Mouse (Mus musculus) liver, embryonic 15.5 days (tissue): Measurements from ENCODE around the gene Il17c. TPM values are rescaled to one million over a fixed set of nuclear protein-coding genes. Genes with fewer than 3 reads are reported as not detected.

ENCODE experiments used
- ATAC-seq: fragments of 200-750 bp; cut with Nextera tagmentation; 2 replicates; pipeline ENCODE4 v1.8.0; 2017; ENCODE audit warnings: moderate number of reproducible peaks, mild to moderate bottlenecking, moderate library complexity; ENCODE audit not compliant: insufficient read depth
- H3K27ac ChIP-seq: fragments of 300-500 bp; sonication (generic); replicated peaks from 2 replicates; pipeline ENCODE4 v1.5.1; 2015; ENCODE audit warnings: mild to moderate bottlenecking, inconsistent platforms
- H3K27me3 ChIP-seq: fragments of 300-500 bp; sonication (generic); 2 replicates; pipeline ENCODE4 v1.6.1; 2015; ENCODE audit warnings: mild to moderate bottlenecking, inconsistent platforms
- H3K36me3 ChIP-seq: fragments of 300-500 bp; sonication (generic); replicated peaks from 2 replicates; pipeline ENCODE4 v1.6.1; 2015; ENCODE audit warnings: moderate library complexity, mild to moderate bottlenecking, inconsistent platforms
- H3K4me1 ChIP-seq: fragments of 300-500 bp; sonication (generic); replicated peaks from 2 replicates; pipeline ENCODE4 v1.6.1; 2015; ENCODE audit warnings: inconsistent platforms
- H3K4me2 ChIP-seq: fragments of 300-500 bp; sonication (generic); 2 replicates; pipeline ENCODE4 v1.6.1; 2015; ENCODE audit warnings: moderate library complexity, mild to moderate bottlenecking, inconsistent platforms
- H3K4me3 ChIP-seq: fragments of 300-500 bp; sonication (generic); replicated peaks from 2 replicates; pipeline ENCODE4 v1.5.1; 2015; ENCODE audit warnings: mild to moderate bottlenecking, inconsistent platforms
- H3K9ac ChIP-seq: fragments of 300-500 bp; sonication (generic); 2 replicates; pipeline ENCODE4 v1.6.1; 2015; ENCODE audit warnings: moderate library complexity, mild to moderate bottlenecking, inconsistent platforms
- H3K9me3 ChIP-seq: fragments of 300-500 bp; sonication (generic); replicated peaks from 2 replicates; pipeline ENCODE4 v1.6.1; 2016; ENCODE audit warnings: inconsistent platforms
- WGBS: fragments of 180-500 bp; shearing (Covaris S2); methylation state at CpG from one replicate; pipeline ENCODE4 v1.1.7; 2015; ENCODE audit warnings: mixed read lengths; ENCODE audit not compliant: insufficient replicate concordance; 5-methylcytosine and 5-hydroxymethylcytosine counted together
- polyA plus RNA-seq: library from polyadenylated mRNA; unstranded; fragments of >200 nt; fragmentation: Nextera tagmentation; extraction: Ambion mirVana; gene quantifications from 2 replicates; pipeline ENCODE4 v1.2.1, GENCODE M21; 2015

Il17c gene
- polyA plus RNA-seq, 1 experiment from 2014 or later, result not detected

DNA sequence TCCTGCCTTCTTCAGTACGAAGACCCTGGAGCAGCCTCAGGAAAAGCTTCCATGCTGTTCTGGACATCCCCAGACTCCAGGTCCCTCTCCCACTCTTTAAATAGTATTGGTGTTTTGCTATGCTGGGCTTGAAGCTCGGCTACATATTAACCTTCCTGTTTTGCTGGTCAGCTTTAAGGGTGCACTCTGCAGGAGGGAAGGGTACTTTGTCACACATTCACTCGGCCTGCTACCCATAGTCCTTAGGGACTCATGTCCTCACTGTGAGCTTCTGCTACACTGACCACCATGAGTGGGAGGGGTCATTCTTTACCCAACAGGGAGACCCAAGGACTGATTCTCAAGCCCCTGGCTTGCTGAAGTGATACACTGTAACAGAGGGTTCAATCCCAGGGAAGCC, 8.8 kb downstream of the Il17c start:
- peak overlapping the region; percentile 81; the same call in 1 of the 2 replicates for H3K27ac ChIP-seq

DNA sequence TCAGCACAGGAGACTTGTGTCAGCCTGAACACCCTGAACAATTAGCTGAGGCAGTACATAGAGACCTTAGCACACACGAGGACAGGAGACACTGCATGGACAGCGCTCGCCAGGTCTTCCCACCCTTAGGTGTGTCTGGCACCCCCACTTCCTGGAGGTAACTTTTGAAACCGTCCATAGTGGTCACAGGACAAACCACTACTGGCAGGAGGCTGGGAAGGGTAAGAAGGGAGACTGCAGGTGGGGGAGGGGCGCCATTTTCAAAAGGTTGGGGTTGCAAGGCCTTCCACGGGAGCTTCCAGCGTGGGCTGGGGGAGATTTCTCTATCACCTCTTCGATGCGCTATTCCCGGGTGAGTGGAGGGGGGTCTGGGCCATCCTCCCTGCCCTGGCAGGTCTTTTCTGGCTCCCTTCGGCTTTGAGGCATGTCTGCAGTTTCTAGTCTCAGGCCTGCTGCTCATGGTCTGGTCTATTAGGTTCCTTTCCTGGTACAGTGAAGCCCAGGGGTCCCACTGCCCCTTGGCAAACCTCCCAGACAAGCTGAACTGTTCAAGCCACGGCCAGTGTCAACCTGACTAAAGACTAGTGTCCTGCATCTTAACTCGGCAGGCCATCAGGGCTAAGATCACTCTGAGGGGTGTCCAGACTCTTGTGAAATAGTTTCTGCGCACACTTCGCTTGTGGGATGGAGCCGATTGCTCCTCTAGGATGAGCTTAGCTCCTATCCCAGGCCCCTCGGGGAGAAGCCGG, 10.0 kb downstream of the Il17c start:
- Histone ChIP-seq H3K27ac (peak overlapping the region; percentile 81), H3K4me3 (peak overlapping the region; percentile 61), H3K4me2 (peak overlapping the region; percentile 75), H3K9me3 (0 out of 2 replicates have a peak, but pooled peaks cover 4% of the 10 kb centered on the region), H3K27me3 (peaks cover 14% of the 10 kb centered on the region; the same call in 1 of the 2 replicates), H3K9ac (peak overlapping the region; percentile 52), H3K4me1 (peaks cover 40% of the 10 kb centered on the region), H3K36me3 (peaks cover 34% of the 10 kb centered on the region)
- WGBS, result 16% methylated on average over 18 of the region's 18 CpGs
- no peak; the same call in 1 of the 2 replicates for ATAC-seq

More for the DNA sequence above, 8.8 kb downstream of the Il17c start:
- 43% methylated on average over 3 of the region's 3 CpGs for WGBS
- peaks cover 34% of the 10 kb centered on the region for H3K4me1 ChIP-seq
- H3K4me2 ChIP-seq, result peak overlapping the region; percentile 75
- H3K9me3 ChIP-seq, result 0 out of 2 replicates have a peak, but pooled peaks cover 4% of the 10 kb centered on the region
- H3K9ac ChIP-seq, result no peak overlapping the region
- ATAC-seq, result no peak
- peaks cover 33% of the 10 kb centered on the region for H3K36me3 ChIP-seq
- H3K4me3 ChIP-seq, result no peak overlapping the region
- H3K27me3 ChIP-seq, result peaks cover 14% of the 10 kb centered on the region; the same call in 1 of the 2 replicates

DNA sequence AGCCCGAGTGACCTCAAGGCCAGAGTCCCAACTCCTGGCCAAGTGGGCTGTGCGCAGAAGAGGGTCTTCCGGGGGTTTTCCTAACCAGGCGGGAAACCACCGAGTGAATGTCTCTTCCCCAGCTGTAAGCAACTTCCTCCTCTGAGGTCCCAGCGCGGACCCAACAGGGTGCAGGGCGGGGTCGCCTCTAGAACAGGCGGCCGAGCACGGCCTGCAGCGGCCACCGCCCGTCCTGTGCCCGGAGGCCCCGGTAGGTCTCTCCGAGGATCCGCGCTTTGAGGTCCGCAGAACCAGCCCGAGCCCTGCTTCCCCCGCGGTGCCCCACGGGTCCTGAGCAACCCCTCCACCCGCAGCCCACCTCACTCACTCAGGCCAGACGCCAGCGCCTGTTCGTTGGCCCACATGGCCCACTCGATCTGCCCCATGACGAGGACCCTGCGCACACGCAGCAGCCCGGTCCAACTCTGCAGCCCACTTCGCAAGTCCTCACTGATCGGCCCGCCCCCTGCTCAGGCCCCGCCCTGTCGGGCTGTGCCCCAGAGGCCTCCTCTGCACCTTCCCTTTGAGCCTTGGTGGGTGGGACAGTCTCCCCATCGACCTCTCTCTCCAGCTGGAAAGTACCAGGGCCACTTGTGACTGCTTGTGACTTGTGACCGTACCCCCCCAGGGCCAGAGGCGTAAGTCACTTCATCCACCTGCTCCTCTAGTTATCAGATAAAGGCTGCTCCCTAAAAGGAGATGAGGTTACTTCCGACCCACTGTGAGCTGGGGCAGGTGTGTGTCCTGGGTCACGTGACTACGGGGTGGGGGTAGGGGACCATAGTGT, 10.8 kb downstream of the Il17c start, which contains the start of gene Cyba:
Cyba (minus strand) TSS at position 488 of the 826 bp plus-strand sequence.
- H3K36me3 ChIP-seq, result peaks cover 37% of the 10 kb centered on the region
- peaks cover 14% of the 10 kb centered on the region; the same call in 1 of the 2 replicates for H3K27me3 ChIP-seq
- peak within 1 kb of the TSS; percentile 61 for H3K4me3 ChIP-seq
- peak within 1 kb of the TSS; percentile 52 for H3K9ac ChIP-seq
- H3K4me1 ChIP-seq, result peaks cover 44% of the 10 kb centered on the region
- peak; percentile 67 for ATAC-seq
- peak within 1 kb of the TSS; percentile 81 for H3K27ac ChIP-seq
- 0 out of 2 replicates have a peak, but pooled peaks cover 4% of the 10 kb centered on the region for H3K9me3 ChIP-seq
- H3K4me2 ChIP-seq, result peak within 1 kb of the TSS; percentile 75
- WGBS, result 2% methylated on average over 45 of the region's 45 CpGs

DNA sequence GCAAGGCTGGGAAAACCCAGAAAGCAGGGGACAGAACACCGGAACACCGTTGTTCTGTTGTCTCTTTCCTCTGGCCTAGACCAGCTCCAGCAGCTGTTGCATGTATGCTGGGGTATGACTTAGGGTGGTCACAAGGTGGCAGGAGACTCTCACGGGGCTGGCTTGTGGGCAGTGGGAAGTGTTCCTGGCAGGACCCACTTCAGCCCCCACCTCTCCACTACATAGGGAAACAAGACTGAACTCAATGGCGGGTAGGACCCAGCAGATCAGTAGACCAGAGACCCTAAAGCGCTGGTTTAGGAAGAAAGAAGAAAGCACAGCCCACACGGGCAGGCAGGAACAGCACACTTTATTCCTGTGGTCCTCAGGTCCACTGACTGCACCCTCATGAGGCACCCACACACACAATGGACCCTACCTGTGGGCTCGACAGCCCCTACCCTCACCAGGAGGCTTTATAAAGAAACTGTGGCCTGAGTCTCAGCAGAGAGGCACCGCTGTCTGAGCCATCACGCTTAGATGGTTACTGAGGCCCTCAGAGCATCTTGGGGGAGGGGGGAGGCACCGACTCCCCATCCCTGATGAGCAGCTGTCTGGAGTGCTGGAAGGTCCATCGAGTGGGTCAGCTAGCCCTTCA, 11.6 kb downstream of the Il17c start:
- H3K27me3 ChIP-seq, result peaks cover 14% of the 10 kb centered on the region; the same call in 1 of the 2 replicates
- peaks cover 43% of the 10 kb centered on the region for H3K36me3 ChIP-seq
- no peak overlapping the region for H3K27ac ChIP-seq
- H3K4me2 ChIP-seq, result peak overlapping the region; percentile 75
- H3K4me3 ChIP-seq, result peak overlapping the region; percentile 61
- H3K9me3 ChIP-seq, result 0 out of 2 replicates have a peak, but pooled peaks cover 4% of the 10 kb centered on the region
- 0 out of 2 replicates have a peak overlapping the region, but pooled peaks have one; percentile 13 for H3K9ac ChIP-seq
- WGBS, result 53% methylated on average over 11 of the region's 11 CpGs
- H3K4me1 ChIP-seq, result peaks cover 49% of the 10 kb centered on the region
- ATAC-seq, result no peak

DNA sequence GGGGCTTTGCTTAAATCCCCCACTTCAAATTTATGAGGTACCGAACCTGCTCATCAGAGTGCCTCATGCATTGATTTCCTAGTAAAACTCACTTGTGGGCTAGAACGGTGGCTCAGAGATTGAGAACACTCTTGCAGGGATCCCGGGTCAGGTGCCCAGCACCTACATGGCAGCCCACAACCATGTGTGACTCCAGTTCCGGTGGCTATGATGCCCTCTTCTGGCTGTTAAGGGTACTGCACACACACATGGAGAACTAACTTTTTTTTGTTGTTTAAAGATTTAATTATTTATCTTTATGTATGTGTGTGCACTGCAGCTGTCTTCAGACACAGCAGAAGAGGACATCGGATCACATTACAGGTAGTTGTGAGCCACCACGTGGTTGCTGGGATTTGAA, 13.6 kb downstream of the Il17c start:
- H3K27ac ChIP-seq, result no peak overlapping the region

DNA sequence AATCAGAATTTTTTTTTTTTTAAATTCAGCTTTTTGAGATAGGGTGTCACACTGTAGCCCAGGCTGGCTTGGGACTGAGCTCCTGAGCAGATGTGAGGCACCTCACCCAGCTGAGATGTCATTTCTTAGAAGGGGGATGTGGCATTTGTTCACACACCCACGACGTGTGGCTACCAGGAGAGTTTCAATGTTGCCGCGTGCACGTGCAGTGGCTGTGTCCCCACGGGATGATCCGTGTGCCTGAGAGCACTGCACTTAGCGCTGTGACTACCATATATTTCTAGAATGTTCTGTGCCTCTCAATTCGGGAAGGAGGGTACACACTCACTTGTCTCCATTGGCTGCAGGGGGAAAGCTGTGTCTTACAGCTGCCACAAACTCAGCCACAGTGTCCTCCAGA, 14.3 kb downstream of the Il17c start:
- H3K27me3 ChIP-seq, result peaks cover 14% of the 10 kb centered on the region; the same call in 1 of the 2 replicates
- H3K36me3 ChIP-seq, result peaks cover 50% of the 10 kb centered on the region
- H3K27ac ChIP-seq, result no peak overlapping the region
- H3K4me1 ChIP-seq, result peaks cover 46% of the 10 kb centered on the region
- WGBS, result 81% methylated on average over 9 of the region's 9 CpGs
- H3K4me3 ChIP-seq, result no peak overlapping the region
- no peak for ATAC-seq
- H3K9me3 ChIP-seq, result 0 out of 2 replicates have a peak, but pooled peaks cover 4% of the 10 kb centered on the region
- H3K9ac ChIP-seq, result no peak overlapping the region
- no peak overlapping the region for H3K4me2 ChIP-seq

More for the DNA sequence above, 13.6 kb downstream of the Il17c start:
- no peak overlapping the region for H3K9ac ChIP-seq
- no peak overlapping the region for H3K4me3 ChIP-seq
- 79% methylated on average over 6 of the region's 6 CpGs for WGBS
- no peak overlapping the region for H3K4me2 ChIP-seq
- H3K9me3 ChIP-seq, result 0 out of 2 replicates have a peak, but pooled peaks cover 4% of the 10 kb centered on the region
- no peak for ATAC-seq
- H3K27me3 ChIP-seq, result peaks cover 14% of the 10 kb centered on the region; the same call in 1 of the 2 replicates
- peaks cover 53% of the 10 kb centered on the region for H3K4me1 ChIP-seq
- H3K36me3 ChIP-seq, result peaks cover 50% of the 10 kb centered on the region

DNA sequence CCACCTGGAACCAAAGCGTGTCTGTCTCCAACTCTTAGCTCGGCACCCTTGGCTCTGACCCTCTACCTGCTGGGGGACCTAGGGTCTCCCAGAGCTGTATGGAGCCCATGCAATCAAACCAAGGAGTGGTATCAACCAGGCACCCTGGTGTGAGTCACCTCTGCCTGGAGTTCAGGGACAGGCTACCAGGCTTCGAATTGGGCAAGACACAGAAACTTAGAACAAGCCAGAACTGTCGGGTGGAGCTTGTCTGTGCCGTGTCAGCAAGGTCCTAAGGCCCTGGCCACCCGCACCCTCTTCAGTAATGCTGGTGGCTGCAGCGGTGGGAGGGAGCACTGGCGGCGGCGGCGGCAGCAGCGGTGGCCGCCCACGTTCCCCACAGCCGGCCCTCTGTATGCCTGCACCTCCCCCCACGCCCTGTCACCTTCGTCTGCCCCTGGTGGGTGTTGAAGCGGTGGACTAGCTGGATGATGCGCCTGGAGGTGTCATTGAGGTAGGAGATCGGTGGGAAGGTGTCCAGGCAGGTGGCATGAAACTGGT, 14.8 kb downstream of the Il17c start:
- no peak overlapping the region for H3K9ac ChIP-seq
- peaks cover 43% of the 10 kb centered on the region for H3K4me1 ChIP-seq
- H3K27ac ChIP-seq, result no peak overlapping the region
- no peak for ATAC-seq
- H3K4me2 ChIP-seq, result 0 out of 2 replicates have a peak overlapping the region, but pooled peaks have one; percentile 13
- WGBS, result 66% methylated on average over 20 of the region's 20 CpGs
- peaks cover 12% of the 10 kb centered on the region; the same call in 1 of the 2 replicates for H3K27me3 ChIP-seq
- H3K36me3 ChIP-seq, result peaks cover 50% of the 10 kb centered on the region
- no peak overlapping the region for H3K4me3 ChIP-seq
- 0 out of 2 replicates have a peak, but pooled peaks cover 4% of the 10 kb centered on the region for H3K9me3 ChIP-seq

DNA sequence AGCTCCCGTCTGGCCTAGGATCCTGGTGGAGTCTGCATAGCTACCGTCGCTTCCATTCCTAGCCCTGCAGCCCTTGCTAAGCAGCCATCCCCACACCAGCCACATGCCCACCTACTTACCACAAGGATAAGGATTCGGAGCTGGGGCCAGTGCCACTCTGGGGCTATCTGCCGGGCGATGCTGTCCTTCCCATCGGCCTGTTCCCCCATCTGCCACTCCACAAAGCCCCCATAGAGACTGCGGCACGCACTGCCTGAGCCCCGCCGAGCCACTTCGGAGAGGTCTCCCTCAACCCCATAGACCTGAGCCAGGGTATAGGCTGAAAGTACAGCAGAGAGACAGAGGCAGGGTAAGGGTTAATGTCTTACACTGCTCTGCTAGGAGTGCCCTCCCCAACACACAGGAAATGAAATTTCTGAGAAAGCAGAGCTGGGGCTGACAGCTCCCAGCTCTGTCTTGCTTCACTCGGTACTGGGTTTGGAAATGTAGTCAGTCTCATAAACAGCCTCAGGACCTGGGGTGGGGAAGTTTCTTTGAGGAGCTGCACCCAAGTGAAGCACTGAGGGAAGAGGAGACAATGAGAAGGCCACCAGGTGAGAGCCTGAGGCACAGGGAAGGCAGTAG, 16.0 kb downstream of the Il17c start:
- H3K36me3 ChIP-seq, result peaks cover 50% of the 10 kb centered on the region
- 65% methylated on average over 13 of the region's 13 CpGs for WGBS
- H3K27ac ChIP-seq, result peak overlapping the region; percentile 24; the same call in 1 of the 2 replicates
- H3K4me3 ChIP-seq, result 0 out of 2 replicates have a peak overlapping the region, but pooled peaks have one; percentile 2
- H3K4me2 ChIP-seq, result peak overlapping the region; percentile 13
- ATAC-seq, result no peak
- no peak overlapping the region for H3K9ac ChIP-seq
- H3K4me1 ChIP-seq, result peaks cover 41% of the 10 kb centered on the region
- H3K9me3 ChIP-seq, result 0 out of 2 replicates have a peak, but pooled peaks cover 4% of the 10 kb centered on the region
- 0 out of 2 replicates have a peak, but pooled peaks cover under 1% of the 10 kb centered on the region for H3K27me3 ChIP-seq

DNA sequence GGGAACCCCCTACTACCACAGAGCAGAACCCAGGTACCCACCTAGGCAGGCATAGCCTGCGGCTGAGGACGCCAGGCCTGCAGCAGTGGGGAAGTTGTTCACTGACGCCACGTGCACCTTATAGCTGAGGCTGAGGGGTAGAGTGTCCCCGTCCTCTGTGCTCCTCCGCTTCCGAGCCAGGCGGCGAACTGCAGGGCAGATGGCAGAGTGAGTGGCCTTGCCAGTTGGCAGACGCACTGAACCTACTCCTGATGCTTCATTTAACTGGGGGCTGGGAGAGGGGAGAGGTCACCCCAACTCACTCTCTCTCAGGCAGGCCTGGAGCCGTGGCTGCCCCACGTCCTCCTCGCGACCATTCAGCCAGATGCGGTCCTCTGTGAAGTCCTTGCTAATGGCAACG, 17.5 kb downstream of the Il17c start:
- ATAC-seq, result no peak
- Histone ChIP-seq H3K9me3 (0 out of 2 replicates have a peak, but pooled peaks cover 4% of the 10 kb centered on the region), H3K4me1 (peaks cover 43% of the 10 kb centered on the region), H3K27ac (no peak overlapping the region), H3K9ac (no peak overlapping the region), H3K4me3 (no peak overlapping the region), H3K27me3 (no peaks in the 10 kb centered on the region), H3K4me2 (no peak overlapping the region), H3K36me3 (peaks cover 43% of the 10 kb centered on the region)
- WGBS, result 85% methylated on average over 16 of the region's 16 CpGs

DNA sequence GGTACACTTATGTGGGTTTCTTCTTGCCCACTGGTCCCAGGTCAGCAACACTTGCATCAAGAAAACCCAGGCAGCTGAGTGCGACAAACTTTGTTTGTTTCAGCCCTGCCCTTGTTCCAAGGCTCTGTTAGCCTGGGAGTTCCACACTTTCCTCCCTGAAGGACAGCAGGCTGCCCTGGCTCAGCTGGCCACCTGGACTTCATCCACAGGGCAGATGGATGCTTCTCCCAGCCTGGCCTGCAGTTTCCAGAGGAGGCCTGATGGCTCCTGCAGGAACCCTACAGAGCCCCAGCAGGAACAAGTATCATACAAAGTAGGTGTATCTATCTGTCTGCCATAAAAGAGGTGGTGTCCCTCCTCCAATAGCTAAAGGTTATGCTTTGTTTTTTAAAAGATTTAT, 19.5 kb downstream of the Il17c start:
- H3K27me3 ChIP-seq, result no peaks in the 10 kb centered on the region; the same call in 1 of the 2 replicates
- H3K9me3 ChIP-seq, result no peaks in the 10 kb centered on the region
- H3K4me3 ChIP-seq, result no peak overlapping the region
- no peak overlapping the region for H3K27ac ChIP-seq
- no peak for ATAC-seq
- no peak overlapping the region for H3K4me2 ChIP-seq
- peaks cover 25% of the 10 kb centered on the region for H3K36me3 ChIP-seq
- H3K4me1 ChIP-seq, result peaks cover 60% of the 10 kb centered on the region
- 93% methylated on average over 1 of the region's 1 CpGs for WGBS
- no peak overlapping the region for H3K9ac ChIP-seq
